Comparison of ENCODE assay signal across 11 mouse cellular contexts in the genomic region with DNA sequence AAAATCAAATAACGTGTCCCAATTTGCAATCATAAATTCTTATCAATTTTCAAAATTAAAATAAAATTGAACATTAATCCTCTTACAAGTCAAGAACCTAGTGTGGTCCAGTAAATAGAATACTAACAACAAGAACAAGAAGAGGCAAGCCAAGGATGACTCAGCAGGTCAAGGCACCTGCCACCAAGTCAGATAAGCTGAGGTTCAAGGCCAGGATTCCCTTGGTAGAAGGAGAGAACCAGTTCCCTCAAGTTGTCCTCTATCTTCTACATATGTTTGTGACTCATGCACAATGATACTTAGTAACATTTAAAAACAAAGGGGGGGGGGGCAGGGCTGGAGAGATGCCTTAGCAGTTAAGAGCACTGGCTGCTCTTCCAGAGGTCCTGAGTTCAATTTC. TPM values are rescaled to one million over a fixed set of nuclear protein-coding genes. Genes with fewer than 3 reads are reported as not detected.
DNase-seq lines count a peak whose midpoint lies in the region; ATAC-seq and TF ChIP-seq lines count a peak whose summit lies in the region.
"Had no signal": no experiment of that assay in that cellular context is flagged by ENCODE, and none has a peak within 500 bp of the region (broad histone marks: within the 10 kb centered on the region; RNA-seq: fewer than 3 reads in every experiment).

No protein-coding gene starts in this region.

- H3K4me2 ChIP-seq in lung, postnatal 0 days (replicated peaks; ENCODE audit: low read depth, low read length), result no peak overlapping the region
- H3K4me2 ChIP-seq in liver, embryonic 15.5 days, result peak overlapping the region; percentile 24; the same call in 1 of the 2 replicates
- H3K4me2 ChIP-seq: embryonic facial prominence, embryonic 12.5 days; hindbrain, embryonic 15.5 days; limb, embryonic 12.5 days had no signal

- H3K36me3 ChIP-seq in lung, postnatal 0 days (ENCODE audit: insufficient read depth, low read length), result no peaks in the 10 kb centered on the region
- no peaks in the 10 kb centered on the region for H3K36me3 ChIP-seq in liver, embryonic 15.5 days (replicated peaks)
- H3K36me3 ChIP-seq: embryonic facial prominence, embryonic 12.5 days; hindbrain, embryonic 15.5 days; limb, embryonic 12.5 days had no signal

- no peaks in the 10 kb centered on the region for H3K27me3 ChIP-seq in lung, postnatal 0 days (replicated peaks; ENCODE audit: insufficient read depth, low read length)
- H3K27me3 ChIP-seq in liver, embryonic 15.5 days, result no peaks in the 10 kb centered on the region
- H3K27me3 ChIP-seq: embryonic facial prominence, embryonic 12.5 days; hindbrain, embryonic 15.5 days; limb, embryonic 12.5 days had no signal

- no peak overlapping the region for H3K27ac ChIP-seq in lung, postnatal 0 days (ENCODE audit: low read length)
- H3K27ac ChIP-seq in liver, embryonic 15.5 days (replicated peaks), result peak overlapping the region; percentile 93
- H3K27ac ChIP-seq: embryonic facial prominence, embryonic 12.5 days; hindbrain, embryonic 15.5 days; limb, embryonic 12.5 days had no signal

- H3K4me1 ChIP-seq in lung, postnatal 0 days (ENCODE audit: insufficient read depth, low read depth, low read length), result no peaks in the 10 kb centered on the region
- H3K4me1 ChIP-seq in liver, embryonic 15.5 days (replicated peaks), result peaks cover 59% of the 10 kb centered on the region
- H3K4me1 ChIP-seq: embryonic facial prominence, embryonic 12.5 days; hindbrain, embryonic 15.5 days; limb, embryonic 12.5 days had no signal

- ATAC-seq in lung, postnatal 0 days, result no peak
- peak; percentile 40 for ATAC-seq in liver, embryonic 15.5 days (ENCODE audit: insufficient read depth)

- no peaks in the 10 kb centered on the region for H3K9me3 ChIP-seq in lung, postnatal 0 days (ENCODE audit: low read length)
- H3K9me3 ChIP-seq in liver, embryonic 15.5 days (replicated peaks), result no peaks in the 10 kb centered on the region
- H3K9me3 ChIP-seq: embryonic facial prominence, embryonic 12.5 days; hindbrain, embryonic 15.5 days; limb, embryonic 12.5 days had no signal

- H3K4me3 ChIP-seq in lung, postnatal 0 days (ENCODE audit: low read depth, low read length), result no peak overlapping the region
- no peak overlapping the region for H3K4me3 ChIP-seq in liver, embryonic 15.5 days (replicated peaks)
- H3K4me3 ChIP-seq: embryonic facial prominence, embryonic 12.5 days; hindbrain, embryonic 15.5 days; limb, embryonic 12.5 days had no signal

- DNase-seq in adrenal gland, adult 2 months, result peak; percentile 75
- no peak for DNase-seq in adrenal gland, adult 18-20 months (ENCODE audit: low spot score in 2 of 2)
- peak; percentile 7 for DNase-seq in lung, postnatal 0 days (ENCODE audit: low spot score)
- no peak for DNase-seq in lung, postnatal 14 days
- DNase-seq in adrenal gland, postnatal 10 days, result peak; percentile 40
- DNase-seq in B cell, adult 2 months, result no peak
- DNase-seq in right cerebral cortex, postnatal 10 days (ENCODE audit: low spot score in 2 of 2), result no peak

- no peak overlapping the region for H3K9ac ChIP-seq in lung, postnatal 0 days (replicated peaks; ENCODE audit: low read depth)
- H3K9ac ChIP-seq in liver, embryonic 15.5 days, result no peak overlapping the region
- H3K9ac ChIP-seq: embryonic facial prominence, embryonic 12.5 days; hindbrain, embryonic 15.5 days; limb, embryonic 12.5 days had no signal

- TF ChIP-seq CTCF in lung, postnatal 0 days (IDR thresholded peaks at IDR 0.05), result no peak

- TF ChIP-seq EP300 in lung, postnatal 0 days (IDR thresholded peaks at IDR 0.05), result no peak

- WGBS in lung, postnatal 0 days, result 84% methylated on average over 1 of the region's 1 CpGs
- 71% methylated on average over 1 of the region's 1 CpGs for WGBS in liver, embryonic 15.5 days (ENCODE audit: insufficient replicate concordance)

RNA-seq across cellular contexts. Expression of a gene that starts 20.8 kb away (rescaled TPM):
- total RNA-seq in adrenal gland, adult 2 months (2021), result 10 to 100 TPM; 13.6 to 20.1 TPM
- 13.4 and 14.9 TPM in 2 replicates for polyA plus RNA-seq in adrenal gland, adult 2 months (2012; rRNA removed)
- 10 to 100 TPM; 14.5 to 21.4 TPM for total RNA-seq in adrenal gland, adult 18-20 months (2021)
- 13.9 and 17.7 TPM in 2 replicates for polyA plus RNA-seq in lung, postnatal 0 days (2015; fragmentation: Nextera tagmentation; extraction: Ambion mirVana)
- 10 to 100 TPM; 21.0 to 22.4 TPM for total RNA-seq in adrenal gland, postnatal 10 days (2021)
- polyA plus RNA-seq in liver, embryonic 15.5 days (2015; fragmentation: Nextera tagmentation; extraction: Ambion mirVana), result 15.5 and 19.8 TPM in 2 replicates

Comparison
In these comparisons a context has a peak if more than half of its experiments do, and no peak if none do; other contexts are left out.
1. DNase-seq: peak in adrenal gland, adult 2 months (single experiment), lung, postnatal 0 days (single experiment) and adrenal gland, postnatal 10 days (single experiment); none in adrenal gland, adult 18-20 months (0 of 2), lung, postnatal 14 days (single experiment), B cell, adult 2 months (0 of 2) and right cerebral cortex, postnatal 10 days (0 of 2).